Mouse (Mus musculus): ENCODE results near the gene Psme1. TPM values are rescaled to one million over a fixed set of nuclear protein-coding genes. Genes with fewer than 3 reads are reported as not detected.

Psme1 gene
- polyA plus RNA-seq, 1 experiment = not detected

DNA sequence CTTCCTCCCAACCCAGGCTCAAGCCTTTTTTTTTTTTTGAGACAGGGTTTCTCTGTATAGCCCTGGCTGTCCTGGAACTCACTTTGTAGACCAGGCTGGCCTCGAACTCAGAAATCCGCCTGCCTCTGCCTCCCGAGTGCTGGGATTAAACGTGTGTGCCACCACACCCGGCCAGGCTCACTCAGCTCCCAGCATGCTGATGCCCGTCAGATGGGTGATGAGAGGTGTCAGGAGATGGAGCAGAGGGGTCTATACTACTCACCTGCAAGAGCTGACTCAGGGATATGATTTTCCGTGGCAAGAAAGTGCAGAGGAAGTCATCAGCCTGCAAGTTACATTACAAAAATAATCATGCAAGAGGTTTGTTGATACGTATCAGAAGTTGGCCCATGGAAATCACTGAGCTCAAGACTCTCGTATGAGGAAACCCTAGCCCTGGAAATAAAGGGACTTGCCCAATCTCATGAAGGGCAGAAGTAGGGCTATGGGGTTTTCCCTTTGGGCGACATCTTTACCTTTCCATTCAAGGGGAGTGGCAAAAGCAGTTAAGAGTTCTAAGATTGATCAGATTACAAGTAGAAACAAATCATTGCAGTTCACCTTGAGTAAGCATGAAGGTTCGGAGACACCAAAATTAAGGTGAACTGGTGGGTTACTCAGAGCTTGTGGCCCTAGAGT is 12.0 kb downstream of the Psme1 start:
- Histone ChIP-seq H3K4me3 (ENCODE audit: insufficient read depth, low read depth, low read length) (no peak overlapping the region; the same call in 1 of the 2 replicates), H3K27ac (ENCODE audit: insufficient read depth, low read depth, low read length) (no peak overlapping the region), H3K4me1 (ENCODE audit: control insufficient read depth, insufficient read depth, low read length) (peaks cover 13% of the 10 kb centered on the region)
- 86% methylated on average over 11 of the region's 11 CpGs for WGBS
- no peak for TF ChIP-seq CTCF (IDR thresholded peaks at IDR 0.05; ENCODE audit: insufficient read depth, low read depth, low read length)
- no peak for TF ChIP-seq POLR2A (IDR thresholded peaks at IDR 0.05; ENCODE audit: insufficient read depth, low read depth, low read length)

DNA sequence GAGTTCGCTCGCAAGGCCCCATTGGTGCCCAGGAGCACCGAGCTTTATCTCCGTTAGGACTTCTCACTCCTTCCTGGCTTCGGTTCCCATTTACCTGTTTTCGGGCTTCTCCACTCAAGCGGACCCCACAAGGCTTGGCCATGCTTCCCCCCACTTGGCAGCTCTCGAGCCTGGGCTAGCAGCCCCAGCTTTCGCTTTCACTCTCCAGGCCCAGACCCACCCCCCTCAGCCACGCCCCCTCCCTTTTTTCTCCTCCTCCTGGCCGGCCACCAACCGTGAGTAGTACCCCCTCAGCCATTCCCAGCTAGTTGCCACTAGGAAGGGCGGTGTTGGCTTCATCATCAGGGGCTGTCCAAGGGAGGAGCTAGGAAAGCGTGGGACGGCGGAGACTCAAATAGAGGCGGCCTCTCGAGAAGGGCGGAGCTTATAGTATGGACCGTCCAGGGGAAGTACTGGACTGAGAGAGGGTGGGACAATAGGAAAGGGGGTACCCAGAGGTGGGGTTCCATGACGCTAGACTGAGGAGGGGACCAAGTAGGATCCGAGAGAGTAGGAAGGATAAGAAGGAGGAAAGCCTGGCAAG is 12.9 kb downstream of the Psme1 start, which contains the start of gene Psme2:
Psme2 (minus strand) TSS at position 366 of the 583 bp plus-strand sequence.
- under 1% methylated on average over 22 of the region's 22 CpGs for WGBS
- no peak for TF ChIP-seq CTCF (IDR thresholded peaks at IDR 0.05; ENCODE audit: insufficient read depth, low read depth, low read length)
- no peak; the same call in 1 of the 2 replicates for TF ChIP-seq POLR2A (IDR thresholded peaks at IDR 0.05; ENCODE audit: insufficient read depth, low read depth, low read length)

DNA sequence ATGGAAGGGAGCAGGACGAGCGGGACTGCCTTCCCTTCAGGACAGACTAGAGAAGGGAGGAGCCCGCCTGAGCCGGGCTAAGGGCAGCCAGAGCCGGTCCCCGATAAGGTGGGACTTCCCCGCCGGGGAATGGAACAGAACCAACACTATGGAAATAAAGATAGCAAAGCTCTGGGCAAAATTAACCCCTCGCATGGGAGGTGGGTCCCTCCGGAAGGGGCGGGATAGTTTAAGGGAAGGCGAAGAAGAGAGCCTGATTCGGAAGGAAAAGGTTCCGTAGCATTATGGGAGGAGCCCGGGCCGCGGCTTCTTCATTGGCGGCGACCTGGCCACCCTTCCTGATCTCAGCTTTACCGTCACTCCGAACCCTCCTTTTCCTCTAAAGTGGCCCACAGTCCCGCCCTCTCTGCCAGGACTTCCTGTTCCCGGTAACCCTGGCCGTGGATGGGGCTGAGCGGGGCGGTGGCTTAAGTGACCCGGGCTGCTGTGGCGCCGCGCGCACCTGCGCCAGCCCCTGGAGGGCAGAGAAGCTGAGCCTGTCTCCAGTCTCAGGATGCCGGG is 13.5 kb downstream of the Psme1 start, which contains the start of gene Rnf31:
Rnf31 (plus strand) TSS at position 378 of the 561 bp plus-strand sequence.
- peak within 1 kb of the TSS; percentile 72 for H3K27ac ChIP-seq (ENCODE audit: insufficient read depth, low read depth, low read length)
- under 1% methylated on average over 33 of the region's 33 CpGs for WGBS
- 0 out of 2 replicates have a peak, but pooled peaks have one; percentile 12 for TF ChIP-seq CTCF (IDR thresholded peaks at IDR 0.05; ENCODE audit: insufficient read depth, low read depth, low read length)
- peak; percentile 24; the same call in 1 of the 2 replicates for TF ChIP-seq POLR2A (IDR thresholded peaks at IDR 0.05; ENCODE audit: insufficient read depth, low read depth, low read length)
- H3K4me3 ChIP-seq (ENCODE audit: insufficient read depth, low read depth, low read length) = peak within 1 kb of the TSS; percentile 69
- H3K4me1 ChIP-seq (ENCODE audit: control insufficient read depth, insufficient read depth, low read length) = peaks cover 9% of the 10 kb centered on the region; the same call in 1 of the 2 replicates

More for the DNA sequence above, 12.9 kb downstream of the Psme1 start, which contains the start of gene Psme2:
- H3K4me1 ChIP-seq (ENCODE audit: control insufficient read depth, insufficient read depth, low read length) = peaks cover 9% of the 10 kb centered on the region; the same call in 1 of the 2 replicates
- peak within 1 kb of the TSS; percentile 72 for H3K27ac ChIP-seq (ENCODE audit: insufficient read depth, low read depth, low read length)
- H3K4me3 ChIP-seq (ENCODE audit: insufficient read depth, low read depth, low read length) = peak within 1 kb of the TSS; percentile 69

DNA sequence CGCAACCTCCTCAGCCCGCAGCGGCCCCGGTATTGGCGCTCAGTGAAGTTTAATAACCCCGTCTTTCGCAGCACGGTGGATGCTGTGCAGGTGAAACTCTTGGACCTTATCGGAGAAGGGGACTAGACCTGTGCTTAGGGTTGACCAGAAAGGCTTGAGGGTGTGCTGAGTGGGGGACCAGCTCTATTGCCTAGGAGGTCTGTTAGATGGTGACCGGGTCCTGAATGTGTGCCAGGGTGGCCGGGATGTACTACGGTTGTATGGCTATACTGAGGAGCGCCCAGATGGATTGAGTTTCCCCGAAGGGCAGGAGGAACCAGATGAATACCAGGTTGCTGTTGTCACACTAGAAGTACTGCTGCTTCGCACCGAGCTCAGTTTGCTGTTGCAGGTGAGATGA is 14.3 kb downstream of the Psme1 start:
- no peak for TF ChIP-seq CTCF (IDR thresholded peaks at IDR 0.05; ENCODE audit: insufficient read depth, low read depth, low read length)
- TF ChIP-seq POLR2A (IDR thresholded peaks at IDR 0.05; ENCODE audit: insufficient read depth, low read depth, low read length) = no peak
- 2% methylated on average over 16 of the region's 16 CpGs for WGBS
- H3K4me3 ChIP-seq (ENCODE audit: insufficient read depth, low read depth, low read length) = peak overlapping the region; percentile 69
- no peak overlapping the region for H3K27ac ChIP-seq (ENCODE audit: insufficient read depth, low read depth, low read length)
- H3K4me1 ChIP-seq (ENCODE audit: control insufficient read depth, insufficient read depth, low read length) = peaks cover 9% of the 10 kb centered on the region; the same call in 1 of the 2 replicates

DNA sequence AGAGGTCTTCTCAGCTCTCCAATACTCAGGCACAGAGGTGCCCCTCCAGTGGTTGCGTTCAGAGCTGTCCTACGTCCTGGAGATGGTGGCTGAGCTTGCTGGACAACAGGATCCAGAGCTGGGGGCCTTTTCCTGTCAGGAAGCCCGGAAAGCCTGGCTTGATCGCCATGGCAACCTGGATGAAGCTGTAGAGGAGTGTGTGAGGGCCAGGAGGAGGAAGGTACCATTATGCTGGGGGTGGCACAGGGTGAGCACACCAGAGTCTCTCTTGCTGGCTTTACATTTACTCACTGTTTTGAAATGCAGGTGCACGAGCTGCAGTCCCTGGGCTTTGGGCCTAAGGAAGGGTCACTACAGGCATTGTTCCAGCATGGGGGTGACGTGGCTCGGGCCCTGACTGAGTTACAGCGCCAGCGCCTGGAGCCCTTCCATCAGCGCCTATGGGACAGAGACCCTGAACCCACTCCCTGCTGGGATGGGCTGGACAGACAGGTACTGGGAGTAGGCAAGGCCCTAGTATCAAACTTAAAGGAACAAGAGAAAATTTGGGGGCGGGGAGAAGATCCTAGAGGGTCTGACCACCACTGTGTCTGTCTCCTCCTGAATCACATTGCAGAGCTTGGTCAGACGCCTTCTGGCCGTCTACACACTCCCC is 18.2 kb downstream of the Psme1 start:
- WGBS = 71% methylated on average over 13 of the region's 13 CpGs
- no peak overlapping the region for H3K4me3 ChIP-seq (ENCODE audit: insufficient read depth, low read depth, low read length)
- no peak overlapping the region for H3K27ac ChIP-seq (ENCODE audit: insufficient read depth, low read depth, low read length)
- TF ChIP-seq POLR2A (IDR thresholded peaks at IDR 0.05; ENCODE audit: insufficient read depth, low read depth, low read length) = no peak
- no peak for TF ChIP-seq CTCF (IDR thresholded peaks at IDR 0.05; ENCODE audit: insufficient read depth, low read depth, low read length)
- H3K4me1 ChIP-seq (ENCODE audit: control insufficient read depth, insufficient read depth, low read length) = peaks cover 9% of the 10 kb centered on the region; the same call in 1 of the 2 replicates

DNA sequence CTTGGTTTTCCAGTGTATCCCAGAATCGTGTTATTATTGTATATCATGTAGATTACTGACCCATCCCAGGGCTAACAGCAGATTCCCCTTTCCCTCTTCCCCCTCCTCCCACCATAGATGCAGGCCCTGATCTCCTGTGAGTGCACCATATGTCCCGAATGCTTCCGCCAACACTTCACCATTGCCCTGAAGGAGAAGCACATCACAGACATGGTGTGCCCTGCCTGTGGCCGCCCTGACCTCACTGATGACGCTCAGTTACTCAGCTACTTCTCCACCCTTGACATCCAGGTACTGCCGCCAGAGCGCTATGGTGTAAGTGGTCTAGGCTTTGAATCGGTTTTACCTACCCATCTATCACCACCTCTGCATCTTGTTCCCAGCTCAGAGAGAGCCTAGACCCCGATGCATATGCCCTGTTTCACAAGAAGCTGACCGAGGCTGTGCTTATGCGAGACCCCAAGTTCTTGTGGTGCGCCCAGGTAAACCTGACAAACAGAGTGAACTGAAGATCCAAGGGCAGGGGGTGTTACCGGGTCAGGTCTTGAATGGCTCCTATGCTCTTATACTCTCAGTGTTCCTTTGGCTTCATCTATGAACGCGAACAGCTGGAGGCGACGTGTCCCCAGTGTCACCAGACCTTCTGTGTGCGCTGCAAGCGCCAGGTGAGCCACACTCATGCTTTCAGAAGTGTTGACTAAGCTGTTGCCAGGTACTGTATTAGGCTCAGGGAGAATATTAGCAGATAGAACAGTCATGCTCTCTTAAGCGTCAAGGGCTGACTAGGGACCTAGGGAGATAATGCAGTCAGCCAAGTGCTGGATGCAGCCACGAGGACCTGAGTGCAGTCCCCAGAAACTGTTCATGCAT is 20.8 kb downstream of the Psme1 start:
- Histone ChIP-seq H3K4me1 (ENCODE audit: control insufficient read depth, insufficient read depth, low read length) (peaks cover 6% of the 10 kb centered on the region), H3K4me3 (ENCODE audit: insufficient read depth, low read depth, low read length) (no peak overlapping the region), H3K27ac (ENCODE audit: insufficient read depth, low read depth, low read length) (no peak overlapping the region)
- TF ChIP-seq CTCF (IDR thresholded peaks at IDR 0.05; ENCODE audit: insufficient read depth, low read depth, low read length) = no peak
- TF ChIP-seq POLR2A (IDR thresholded peaks at IDR 0.05; ENCODE audit: insufficient read depth, low read depth, low read length) = no peak
- 95% methylated on average over 21 of the region's 21 CpGs for WGBS

DNA sequence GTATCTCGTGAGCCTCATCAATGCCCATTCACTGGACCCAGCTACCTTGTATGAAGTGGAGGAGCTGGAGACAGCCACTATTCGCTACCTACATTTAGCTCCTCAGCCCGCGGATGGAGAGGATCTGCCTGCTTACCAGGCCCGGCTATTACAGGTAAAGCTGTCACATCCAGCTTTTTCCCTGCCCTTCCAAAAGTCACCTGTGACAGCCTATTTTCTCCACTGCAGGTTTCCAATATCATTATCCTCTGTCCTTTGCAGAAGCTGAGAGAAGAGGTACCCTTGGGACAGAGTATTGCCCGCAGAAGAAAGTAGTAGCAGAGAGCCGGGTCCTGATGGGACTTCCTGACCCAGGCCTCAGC is 25.3 kb downstream of the Psme1 start, which contains the start of gene Irf9:
Irf9 (plus strand) TSS at position 301 of the 362 bp plus-strand sequence.
- H3K4me1 ChIP-seq (ENCODE audit: control insufficient read depth, insufficient read depth, low read length) = peaks cover 8% of the 10 kb centered on the region
- H3K4me3 ChIP-seq (ENCODE audit: insufficient read depth, low read depth, low read length) = peak within 1 kb of the TSS; percentile 44
- peak within 1 kb of the TSS; percentile 56 for H3K27ac ChIP-seq (ENCODE audit: insufficient read depth, low read depth, low read length)
- TF ChIP-seq POLR2A (IDR thresholded peaks at IDR 0.05; ENCODE audit: insufficient read depth, low read depth, low read length) (no peak), CTCF (IDR thresholded peaks at IDR 0.05; ENCODE audit: insufficient read depth, low read depth, low read length) (no peak)
- WGBS = 84% methylated on average over 7 of the region's 7 CpGs
